Mouse (Mus musculus): Measurements from ENCODE around the gene 9130204L05Rik.

The 9130204L05Rik gene

GRCm38 (mm10) chr3:91090703-91091102 lies at the start of gene 9130204L05Rik:
9130204L05Rik (minus strand) TSS chr3:91090803.
- DNase-seq (ENCODE audit: low spot score in 2 of 2), result no peak

DNA sequence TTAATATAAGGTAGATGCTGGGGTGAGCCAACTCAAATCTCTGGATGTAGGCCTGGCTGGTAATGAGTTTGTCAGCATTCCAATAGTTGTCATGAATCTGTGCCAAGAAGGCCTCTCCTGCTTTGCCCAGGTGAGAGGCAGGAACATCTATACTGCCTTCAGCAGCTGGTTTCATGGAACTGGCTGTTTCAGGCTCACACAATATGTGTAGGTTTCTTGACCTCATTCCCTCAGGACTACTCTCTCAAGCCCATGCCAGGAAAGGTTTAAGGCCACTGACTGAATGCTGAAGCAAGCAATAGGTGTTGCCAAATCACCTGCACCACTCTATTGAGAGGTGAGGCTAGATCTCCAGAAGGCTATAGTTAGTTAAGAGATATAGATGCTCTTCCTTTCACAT lies 18.1 kb upstream of the 9130204L05Rik start:
- DNase-seq (ENCODE audit: low spot score in 2 of 2), result no peak

DNA sequence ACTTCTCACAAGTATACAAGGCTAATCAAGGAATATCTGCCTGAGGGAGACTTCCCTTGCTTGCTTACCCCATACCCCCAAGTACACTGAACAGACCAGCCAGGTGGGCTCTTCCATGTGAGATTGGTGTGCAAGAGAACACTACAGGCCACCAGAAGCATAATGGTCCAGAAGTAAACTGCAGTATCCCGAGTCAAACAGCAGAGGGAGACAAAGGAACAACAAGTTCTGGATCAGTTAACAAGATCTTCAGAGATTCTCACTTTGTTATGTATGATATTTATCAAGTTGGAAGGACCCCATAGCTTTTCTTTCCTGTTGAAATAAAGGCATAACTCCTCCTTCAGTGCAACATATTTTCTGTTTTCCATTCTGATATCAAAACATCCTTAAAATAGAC lies 31.4 kb downstream of the 9130204L05Rik start:
- no peak for DNase-seq (ENCODE audit: low spot score in 2 of 2)

DNA sequence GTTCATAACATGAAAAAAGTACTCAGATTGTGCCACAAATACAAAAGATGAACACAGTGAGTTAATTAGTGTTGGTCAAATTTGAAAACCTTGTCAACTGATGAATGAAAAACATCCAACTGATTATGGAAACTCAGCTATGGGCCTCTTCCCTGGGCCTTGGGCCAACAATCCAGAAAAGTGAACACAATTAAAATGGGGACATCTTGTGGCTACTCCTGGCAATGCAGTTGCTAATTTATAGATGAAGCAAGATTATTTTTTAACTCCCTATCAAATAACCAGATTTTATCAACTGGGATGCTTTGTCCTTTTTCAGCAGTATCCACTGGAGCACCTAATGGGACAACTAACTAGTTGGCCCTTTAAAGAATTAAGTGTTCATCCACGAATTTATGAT lies 37.9 kb downstream of the 9130204L05Rik start:
- no peak for DNase-seq (ENCODE audit: low spot score in 2 of 2)

Data from right cerebral cortex, postnatal 36 days (tissue).